Mouse (Mus musculus): ENCODE measurements around the gene Bak1.

DNA sequence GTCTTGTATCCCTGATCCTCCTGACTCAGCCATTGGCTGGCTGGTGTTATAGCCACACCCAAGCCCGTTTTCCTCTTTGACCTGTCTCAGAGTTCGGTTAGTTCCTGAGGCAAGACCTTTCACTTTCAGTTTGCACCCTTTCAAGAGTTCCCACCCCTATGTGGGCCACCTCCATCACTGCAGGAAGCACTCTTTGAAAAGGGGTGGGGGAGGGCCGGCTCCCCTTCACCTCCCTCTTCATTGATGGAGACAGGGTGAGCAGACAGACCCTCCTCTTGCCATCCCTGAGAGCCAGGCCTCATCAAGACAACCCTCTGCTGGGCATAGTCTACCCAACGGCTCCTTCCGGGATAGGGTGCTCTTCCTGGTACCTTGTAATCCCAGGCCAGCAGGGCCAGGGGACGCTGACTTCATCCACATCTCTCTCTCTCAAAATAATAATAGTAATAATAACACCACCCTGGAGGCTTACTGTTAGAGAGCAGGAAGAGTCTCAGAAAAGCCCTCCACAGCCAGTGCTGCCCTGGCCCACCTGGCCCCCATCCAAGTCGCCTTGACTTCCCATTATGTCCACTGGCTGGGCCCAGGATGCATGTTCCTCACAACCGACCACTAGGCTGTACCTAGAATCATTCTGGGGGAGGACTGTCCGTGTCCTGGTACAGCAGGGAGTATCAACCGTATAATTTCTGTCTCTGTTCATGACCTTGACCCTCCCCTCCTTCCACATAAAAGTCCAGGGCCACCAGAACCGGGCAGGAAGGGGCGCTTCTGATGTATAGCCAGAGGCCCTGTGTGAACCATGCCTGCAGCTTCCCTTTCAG lies 1.1 kb downstream of the Bak1 start:
- TF ChIP-seq CTCF (conservative IDR thresholded peaks at IDR 0.05; ENCODE audit: low read length) (no peak), NANOG (IDR thresholded peaks at IDR 0.05; ENCODE audit: borderline replicate concordance, low read length) (no peak), POU5F1 (IDR thresholded peaks at IDR 0.05; ENCODE audit: borderline replicate concordance, low read length) (no peak)

Measured in E14TG2a.4 (cell line).